Mouse (Mus musculus): ENCODE data around the gene Gm20825.
"Not testable (repeated sequence)": the region's sequence is repeated elsewhere in the genome, so short reads cannot be mapped to it uniquely, and the experiment has no call there.

Gene Gm20825

DNA sequence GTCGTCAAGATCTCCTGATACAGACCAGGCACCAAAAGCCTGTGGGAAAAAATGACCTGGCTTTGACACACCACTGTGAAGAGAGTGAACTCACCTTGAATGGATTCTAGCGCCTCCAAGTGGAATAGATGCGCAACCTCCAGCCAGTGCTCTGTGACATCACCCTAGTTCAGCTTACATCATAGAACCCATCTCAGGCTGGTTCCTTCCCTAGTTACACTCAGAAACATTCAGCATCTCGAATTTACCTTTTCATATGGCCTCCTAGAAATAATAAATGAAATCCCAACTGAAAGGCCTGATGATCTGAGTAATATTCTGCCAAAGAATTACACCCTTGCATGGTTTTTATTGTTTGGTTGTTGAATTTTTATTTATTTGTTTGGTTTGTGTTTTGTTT, at the start of gene Gm20825:
Gene Gm20825 (minus strand): TSS at position 101 of the 400 bp plus-strand sequence.
- not testable (repeated sequence) for DNase-seq (ENCODE audit: low spot score in 2 of 2)
